Mouse (Mus musculus) adipocyte (in vitro differentiated cells): ENCODE measurements at regions not wholly inside any gene's neighbourhood (a gene's known extent, or its start where the extent isn't known, plus 50 kb on each side); places are given as distances from the start of the nearest gene placed in this dataset.

ENCODE experiments used
- DNase-seq: peaks from one replicate; pipeline ENCODE4 v3.0.0-alpha.2; 2016; ENCODE audit warnings: low spot score

- DNase-seq: no peak
These were observed 184.9 kb upstream of the Npy start for GRCm38 (mm10) chr6:49637654-49638053.

- no peak for DNase-seq
These were observed 181.3 kb upstream of the Npy start for GRCm38 (mm10) chr6:49641256-49641655.

- DNase-seq: no peak
These were observed 167.9 kb upstream of the Npy start for GRCm38 (mm10) chr6:49654541-49655130.

GRCm38 (mm10) chr6:49655241-49655640 lies 167.3 kb upstream of the Npy start:
- DNase-seq: no peak

- DNase-seq: no peak
These were observed 165.9 kb upstream of the Npy start for GRCm38 (mm10) chr6:49656359-49657280.

GRCm38 (mm10) chr6:49657988-49658387 lies 164.5 kb upstream of the Npy start:
- no peak for DNase-seq

- DNase-seq: no peak
These were observed 151.5 kb upstream of the Npy start for GRCm38 (mm10) chr6:49670991-49671390.

- no peak for DNase-seq
These were observed 150.6 kb upstream of the Npy start for GRCm38 (mm10) chr6:49671912-49672311.

- no peak for DNase-seq
These were observed 135.7 kb upstream of the Npy start for GRCm38 (mm10) chr6:49686776-49687175.

GRCm38 (mm10) chr6:49692032-49692539 lies 130.4 kb upstream of the Npy start:
- DNase-seq: no peak

GRCm38 (mm10) chr6:49694851-49695250 lies 127.7 kb upstream of the Npy start:
- DNase-seq: no peak

GRCm38 (mm10) chr6:49696990-49697389 lies 125.5 kb upstream of the Npy start:
- no peak for DNase-seq

GRCm38 (mm10) chr6:49701453-49701852 lies 121.1 kb upstream of the Npy start:
- no peak for DNase-seq

- no peak for DNase-seq
These were observed 109.5 kb upstream of the Npy start for GRCm38 (mm10) chr6:49712980-49713379.

GRCm38 (mm10) chr6:49716520-49716919 lies 106.0 kb upstream of the Npy start:
- no peak for DNase-seq

- no peak for DNase-seq
These were observed 105.6 kb upstream of the Npy start for GRCm38 (mm10) chr6:49716945-49717344.

- DNase-seq: no peak
These were observed 89.3 kb upstream of the Npy start for GRCm38 (mm10) chr6:49733191-49733590.

GRCm38 (mm10) chr6:49743157-49743556 lies 79.4 kb upstream of the Npy start:
- DNase-seq: no peak

GRCm38 (mm10) chr6:49745301-49745700 lies 77.2 kb upstream of the Npy start:
- DNase-seq: no peak

GRCm38 (mm10) chr6:49750544-49750943 lies 72.0 kb upstream of the Npy start:
- no peak for DNase-seq

GRCm38 (mm10) chr6:49759614-49760013 lies 62.9 kb upstream of the Npy start:
- no peak for DNase-seq

- DNase-seq: no peak
These were observed 57.8 kb upstream of the Npy start for GRCm38 (mm10) chr6:49764746-49765145.
